Mouse (Mus musculus) cerebellum, adult 9-11 months (tissue): Measurements from ENCODE around the gene Tfpt.
"Not testable (repeated sequence)": the region's sequence is repeated elsewhere in the genome, so short reads cannot be mapped to it uniquely, and the experiment has no call there.

Experiments
- DNase-seq: peaks from one replicate; pipeline ENCODE4 v3.0.0; 2022

The Tfpt gene

DNA sequence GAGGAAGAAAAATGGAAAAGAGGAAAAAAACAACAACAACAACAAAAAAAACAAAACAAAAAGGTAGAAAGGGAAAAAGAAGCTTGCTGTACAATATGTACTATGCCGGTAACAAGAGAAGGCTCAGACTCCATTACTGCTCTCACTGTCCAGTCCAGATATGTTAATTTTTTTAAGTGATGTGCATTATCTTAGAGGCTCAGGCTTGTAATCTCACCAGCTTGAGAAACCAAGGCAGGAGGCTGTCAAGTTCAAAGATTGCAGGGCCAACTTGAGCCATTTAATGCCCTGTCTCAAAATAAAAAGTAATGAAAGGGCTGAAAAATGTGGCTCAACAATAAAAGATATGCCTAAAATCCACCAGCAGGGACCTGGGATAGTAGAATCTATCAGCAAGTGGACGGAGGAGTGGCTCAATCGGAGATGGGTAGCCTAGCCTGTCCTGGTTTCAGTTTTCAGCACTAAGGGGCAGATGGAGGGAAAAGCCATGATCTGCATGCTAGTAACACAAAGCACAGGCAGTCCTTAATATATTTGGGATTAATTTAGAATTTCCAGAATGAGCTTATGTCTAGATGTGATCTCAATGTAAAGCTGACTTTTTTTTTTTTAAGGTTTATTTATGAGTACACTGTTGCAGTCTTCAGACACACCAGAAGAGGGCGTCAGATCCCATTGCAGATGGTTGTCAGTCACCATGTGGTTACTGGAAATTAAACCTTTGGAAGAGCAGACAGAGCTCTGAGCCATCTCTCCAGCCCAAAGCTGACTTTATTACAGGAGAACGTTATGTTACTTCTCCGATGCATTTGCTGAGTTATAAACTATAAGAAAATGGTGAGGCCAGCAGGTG lies 13.1 kb downstream of the Tfpt start:
- no peak for DNase-seq

DNA sequence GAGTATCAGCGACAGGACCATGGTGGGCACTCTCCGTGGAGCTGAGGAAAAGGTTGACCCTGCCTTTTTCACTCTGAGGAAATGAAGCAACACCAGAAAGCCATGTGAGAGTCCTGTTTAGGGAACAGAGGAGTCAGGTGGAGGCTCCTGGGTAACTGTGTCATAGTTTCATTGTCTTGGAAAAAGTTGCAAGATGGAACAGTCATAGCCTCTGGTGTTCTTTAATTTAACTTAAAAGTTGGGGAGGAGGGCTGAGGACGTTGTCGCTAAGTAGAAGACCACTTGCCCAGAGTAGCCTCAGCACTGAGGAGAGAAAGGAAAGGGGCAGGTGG lies 13.7 kb downstream of the Tfpt start, which contains the start of gene Oscar:
TSS of gene Oscar (minus strand) at position 101 of the 332 bp plus-strand sequence.
- DNase-seq = peak; percentile 42

DNA sequence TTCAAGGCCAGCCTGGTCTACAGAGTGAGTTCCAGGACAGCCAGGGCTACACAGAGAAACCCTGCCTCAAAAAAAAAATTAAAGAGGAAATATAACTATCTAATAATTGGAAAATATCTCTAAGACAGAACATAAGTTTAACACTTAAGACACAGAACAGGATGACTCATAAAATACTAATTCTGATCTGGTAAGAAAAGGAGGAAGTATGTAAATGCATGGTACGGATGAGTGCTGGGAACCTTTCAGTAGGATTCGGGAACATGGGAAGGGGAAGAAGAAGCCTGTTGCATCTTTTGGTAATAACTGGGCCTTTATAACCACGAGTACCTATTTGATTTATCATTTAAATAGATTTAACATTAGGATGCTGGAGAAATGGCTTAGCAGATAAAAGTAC lies 15.7 kb downstream of the Tfpt start:
- no peak for DNase-seq

DNA sequence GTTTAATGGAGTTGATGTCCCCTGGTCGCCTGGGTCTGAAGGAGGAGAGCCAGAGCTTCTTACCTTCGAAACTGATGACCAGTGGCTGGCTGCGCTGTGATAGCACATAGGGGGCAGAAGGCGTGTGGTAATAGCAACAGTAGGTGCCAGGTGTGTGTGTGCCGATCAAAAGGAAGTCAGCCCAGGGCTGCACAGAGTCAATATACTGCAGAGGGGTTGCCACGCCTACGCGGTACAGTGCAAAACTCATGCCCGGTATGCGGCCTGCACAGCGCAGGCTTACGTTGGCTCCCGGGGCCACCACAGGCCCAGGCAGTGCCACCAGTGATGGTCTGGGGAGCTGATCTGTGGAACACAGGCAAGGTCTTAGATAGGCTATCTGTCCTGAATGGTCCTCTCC lies 18.7 kb downstream of the Tfpt start:
- DNase-seq = no peak

DNA sequence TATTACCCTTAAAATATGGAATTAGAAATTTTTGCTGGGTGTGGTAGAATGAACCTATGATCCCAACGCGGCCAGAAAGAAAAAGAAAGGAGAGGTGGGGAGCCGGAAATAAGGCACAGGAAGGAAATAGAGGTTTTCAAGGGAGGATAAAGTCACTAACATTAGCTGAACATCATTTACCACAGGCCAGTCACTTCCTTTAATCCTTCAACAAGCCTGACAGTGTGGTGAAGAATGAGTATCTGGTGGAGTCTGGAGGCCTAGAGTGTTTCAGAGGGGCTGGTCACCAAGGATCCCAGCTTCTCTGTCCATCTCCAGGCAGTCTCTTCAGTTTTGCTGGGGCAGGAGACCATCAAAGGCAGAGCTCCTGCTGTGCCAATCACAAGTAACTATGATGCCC lies 19.3 kb downstream of the Tfpt start:
- DNase-seq = no peak

DNA sequence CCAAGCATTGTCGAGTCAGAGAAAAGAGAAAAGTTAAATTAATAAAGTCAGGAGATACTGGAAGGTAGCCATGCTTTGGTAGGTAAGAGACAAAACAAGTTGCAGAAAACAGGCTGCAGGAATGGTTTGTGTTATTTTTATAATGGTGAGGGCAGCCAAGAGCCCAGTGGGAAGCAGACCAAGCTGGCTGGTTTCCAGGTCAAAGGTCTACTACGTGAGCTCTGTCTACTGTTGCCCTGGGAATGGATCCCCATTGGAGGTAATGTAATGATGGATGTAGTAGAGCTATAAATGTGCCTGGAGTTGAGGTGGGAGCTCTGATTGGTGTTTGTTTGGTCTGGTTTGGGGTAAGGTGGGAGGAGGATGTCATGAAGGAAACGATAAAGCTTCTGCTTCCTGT lies 20.6 kb downstream of the Tfpt start:
- no peak for DNase-seq

DNA sequence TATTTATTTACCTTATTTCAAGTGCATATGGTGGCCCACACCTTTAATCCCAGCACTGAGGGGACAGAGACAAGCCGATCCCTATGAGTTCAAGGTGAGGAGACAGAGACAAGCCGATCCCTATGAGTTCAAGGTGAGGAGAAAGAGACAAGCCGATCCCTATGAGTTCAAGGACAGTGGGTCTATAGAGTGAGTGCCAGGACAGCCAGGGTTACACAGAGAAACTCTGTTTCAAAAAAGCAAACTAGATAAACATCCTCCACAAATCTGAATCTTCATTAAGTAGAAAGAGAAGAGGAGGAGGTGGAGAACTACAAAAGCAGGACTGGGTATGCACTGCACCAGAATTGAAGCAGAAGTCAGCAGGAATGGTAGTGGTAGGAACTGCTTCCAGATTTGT lies 21.1 kb downstream of the Tfpt start:
- no peak for DNase-seq

DNA sequence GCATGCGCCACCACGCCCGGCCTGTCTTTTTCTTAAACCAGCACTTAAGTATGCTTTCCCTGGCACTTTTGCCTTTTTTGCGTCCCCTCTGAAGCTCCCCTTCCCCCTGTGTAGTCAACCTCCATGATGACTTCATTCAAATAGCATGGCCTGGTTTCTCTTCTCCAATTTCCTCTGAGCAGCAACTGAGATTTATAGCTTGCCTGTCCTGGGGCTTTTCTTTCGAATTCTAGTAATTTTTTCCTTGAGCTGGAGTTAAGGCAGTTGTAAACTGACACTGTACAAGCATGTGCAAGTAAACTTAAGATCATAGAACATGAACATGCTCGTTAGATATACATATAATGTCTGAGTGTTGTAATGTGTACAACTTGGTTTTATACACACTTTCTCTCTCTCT lies 22.3 kb downstream of the Tfpt start:
- DNase-seq = no peak

DNA sequence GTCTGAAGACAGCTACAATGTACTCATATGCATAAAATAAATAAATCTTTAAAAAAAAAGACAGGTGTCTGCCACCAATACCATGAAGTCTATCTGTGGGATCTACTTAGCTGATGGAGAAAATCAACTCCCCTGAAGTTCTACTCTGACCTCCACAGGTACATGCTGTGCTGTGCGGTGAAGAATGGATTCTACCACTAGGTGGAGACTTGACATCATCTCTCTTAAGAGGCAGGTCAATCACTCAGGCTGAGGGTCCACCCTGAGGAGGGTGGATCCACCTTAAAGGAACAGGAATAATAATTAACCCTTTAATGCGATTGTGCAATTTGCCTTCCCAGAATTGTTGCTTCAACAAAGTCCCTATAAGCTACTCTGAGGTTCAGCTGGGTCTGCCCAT lies 22.9 kb downstream of the Tfpt start:
- DNase-seq = no peak

DNA sequence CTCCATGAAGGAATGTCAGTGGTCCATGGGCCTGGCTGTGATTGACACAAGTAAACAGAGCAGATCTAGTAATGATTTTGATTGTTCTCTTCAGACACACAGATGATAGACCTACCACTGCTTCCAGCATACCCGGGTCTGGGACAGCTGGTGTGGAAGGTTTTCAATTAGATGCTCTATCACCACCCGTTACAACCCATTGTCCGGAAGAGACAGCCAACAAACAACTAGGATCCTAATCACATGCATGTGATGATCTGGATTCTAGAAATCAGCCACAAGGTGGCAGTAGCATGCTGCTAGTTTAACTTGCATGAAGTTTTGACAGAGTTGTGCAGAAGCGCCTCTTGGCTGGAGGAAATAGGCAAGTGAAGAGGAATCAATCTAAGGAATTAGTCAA lies 28.6 kb downstream of the Tfpt start:
- no peak for DNase-seq

DNA sequence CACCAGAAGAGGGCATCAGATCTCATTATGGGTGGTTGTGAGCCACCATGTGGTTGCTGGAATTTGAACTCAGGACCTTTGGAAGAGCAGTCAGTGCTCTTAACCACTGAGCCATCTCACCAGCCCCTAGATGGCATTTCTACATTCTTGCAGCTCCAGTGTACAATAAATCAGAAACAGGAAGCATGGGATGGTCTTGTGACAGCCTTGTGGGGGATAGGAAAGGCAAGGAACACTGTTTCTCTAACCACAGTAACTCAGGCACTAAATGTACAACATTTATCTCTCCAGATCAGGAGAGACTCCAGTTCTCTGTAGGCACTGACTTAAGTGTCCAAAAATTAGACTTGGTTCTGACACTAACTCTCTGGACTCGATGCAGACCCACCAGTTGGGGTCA lies 32.0 kb downstream of the Tfpt start:
- not testable (repeated sequence) for DNase-seq

DNA sequence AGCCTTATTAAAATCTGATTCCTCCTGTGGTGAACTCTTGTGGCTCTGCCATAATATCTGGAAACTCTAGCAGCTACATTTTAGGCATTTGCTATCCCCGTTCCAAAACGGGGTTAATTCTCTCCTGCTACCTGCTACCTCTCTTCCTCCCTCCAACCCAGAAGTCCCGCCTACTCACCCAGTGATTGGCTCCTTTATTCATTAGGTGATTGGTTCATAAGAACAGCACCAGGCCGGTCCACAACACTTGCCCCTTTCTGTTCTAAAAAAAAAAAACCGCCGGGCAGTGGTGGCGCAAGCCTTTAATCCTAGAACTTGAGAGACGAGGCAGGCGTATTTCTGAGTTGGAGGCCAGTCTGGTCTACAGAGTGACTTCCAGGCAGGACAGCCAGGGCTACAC lies 34.6 kb downstream of the Tfpt start:
- DNase-seq = no peak

DNA sequence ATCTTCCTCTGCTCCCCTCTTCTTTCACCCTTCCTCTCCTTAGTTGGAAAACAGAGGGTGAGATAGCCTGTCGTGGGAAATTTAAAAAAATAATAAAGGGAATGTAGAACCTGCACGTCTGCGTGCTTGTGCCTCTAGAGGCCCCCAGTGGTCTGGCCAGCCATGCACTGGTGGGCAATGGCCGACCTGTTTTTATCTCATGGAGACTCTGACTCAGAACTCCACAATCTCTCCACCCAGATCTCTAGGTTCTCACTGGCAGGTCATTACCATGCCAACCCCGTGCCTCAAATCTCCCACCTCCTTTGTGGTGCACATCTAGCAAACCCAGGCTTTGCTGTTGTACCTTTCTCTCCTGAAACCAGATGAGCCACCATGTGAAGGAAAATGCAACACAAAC lies 35.0 kb downstream of the Tfpt start:
- DNase-seq = no peak

DNA sequence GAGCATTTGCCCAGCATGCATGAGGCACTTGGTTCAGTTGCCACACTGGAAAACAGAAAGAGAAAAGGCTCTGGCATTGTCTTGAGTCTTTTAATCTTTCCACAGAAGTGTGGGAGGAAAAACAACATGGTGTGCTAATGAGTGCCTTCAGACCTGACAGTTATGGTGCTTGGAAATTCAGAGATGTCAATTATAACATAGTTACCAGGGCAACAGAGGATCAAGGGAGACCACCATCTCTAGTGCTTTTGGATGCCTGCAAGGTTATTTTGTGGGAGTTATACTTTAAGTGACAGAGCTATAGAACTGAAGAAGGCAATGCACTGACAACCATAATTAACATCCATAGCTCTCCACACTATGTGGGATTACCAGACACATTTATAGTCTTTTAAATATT lies 35.9 kb downstream of the Tfpt start:
- DNase-seq = no peak

DNA sequence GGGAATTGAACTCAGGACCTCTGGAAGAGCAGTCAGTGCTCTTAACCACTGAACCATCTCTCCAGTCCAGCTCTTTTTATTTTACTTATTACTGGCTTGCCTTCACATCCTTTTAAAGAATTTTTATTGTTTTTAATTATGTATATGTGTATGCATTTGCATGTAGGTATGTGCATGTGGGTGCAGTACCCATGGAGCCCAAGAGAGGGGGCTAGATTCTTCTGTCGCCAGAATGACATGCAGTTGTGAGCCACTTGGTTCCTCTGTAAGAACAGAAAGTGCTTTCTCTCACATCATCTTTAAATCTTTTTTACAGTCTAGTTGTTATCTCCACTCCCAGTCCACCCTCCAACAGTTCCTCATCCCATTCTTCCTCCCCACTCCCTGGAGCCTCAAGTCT lies 38.2 kb downstream of the Tfpt start:
- DNase-seq = no peak

DNA sequence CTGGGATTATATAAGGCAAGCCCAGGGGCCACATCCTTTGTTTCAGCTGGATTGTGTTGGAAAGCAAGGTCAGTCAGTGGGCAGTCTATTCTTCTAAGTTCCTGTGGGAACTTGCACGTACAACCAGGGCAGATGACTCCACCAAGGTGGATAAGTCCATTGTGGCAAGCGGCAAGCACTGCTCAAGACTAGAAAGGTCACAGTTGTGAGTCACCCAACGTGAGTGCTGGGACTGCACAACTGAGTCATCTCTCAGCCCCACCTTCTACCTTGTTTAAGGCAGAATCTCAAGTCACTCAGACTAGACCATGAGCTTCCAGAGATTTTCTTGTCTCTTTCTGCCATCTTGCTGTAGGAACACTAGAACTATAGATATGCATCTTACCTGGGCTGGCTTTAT lies 39.2 kb downstream of the Tfpt start:
- no peak for DNase-seq

DNA sequence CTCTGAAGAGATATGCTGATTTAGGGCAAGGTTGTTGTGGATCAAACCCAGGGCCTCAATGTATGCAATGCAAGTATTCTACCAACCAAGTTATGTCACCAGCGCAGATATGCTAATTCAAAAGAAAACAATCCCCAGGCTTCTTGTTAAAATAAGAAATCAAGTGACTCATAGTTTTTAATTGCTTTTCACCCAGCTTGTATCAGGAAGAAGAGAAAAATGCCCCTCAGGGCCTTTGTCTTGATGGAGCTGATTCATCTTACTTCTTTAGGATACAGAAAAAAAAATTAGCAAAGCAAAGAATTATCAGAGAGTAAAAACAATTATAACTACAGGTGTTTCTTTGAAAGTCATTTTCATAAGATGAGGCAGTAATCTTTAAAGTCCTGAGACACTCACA lies 42.4 kb downstream of the Tfpt start:
- DNase-seq = no peak

DNA sequence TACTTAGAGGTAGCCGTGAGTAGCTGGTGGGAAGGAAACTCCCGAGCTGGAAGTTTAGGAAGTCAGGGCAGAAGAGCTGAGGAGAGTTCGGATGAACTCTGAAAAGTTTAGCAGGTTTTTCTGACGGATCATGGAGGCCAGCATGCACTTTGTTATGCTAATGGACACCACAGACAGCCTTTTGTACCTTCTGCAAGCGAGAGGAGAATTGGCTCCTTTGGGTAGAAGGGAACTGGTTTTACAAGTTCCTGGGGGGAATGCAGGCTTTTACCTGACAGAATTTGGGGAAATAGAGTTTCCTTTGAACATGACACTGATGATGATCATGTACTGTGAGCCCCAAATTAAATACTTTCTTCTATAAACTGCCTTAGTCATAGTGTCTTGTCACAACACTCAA lies 43.5 kb downstream of the Tfpt start:
- DNase-seq = no peak

DNA sequence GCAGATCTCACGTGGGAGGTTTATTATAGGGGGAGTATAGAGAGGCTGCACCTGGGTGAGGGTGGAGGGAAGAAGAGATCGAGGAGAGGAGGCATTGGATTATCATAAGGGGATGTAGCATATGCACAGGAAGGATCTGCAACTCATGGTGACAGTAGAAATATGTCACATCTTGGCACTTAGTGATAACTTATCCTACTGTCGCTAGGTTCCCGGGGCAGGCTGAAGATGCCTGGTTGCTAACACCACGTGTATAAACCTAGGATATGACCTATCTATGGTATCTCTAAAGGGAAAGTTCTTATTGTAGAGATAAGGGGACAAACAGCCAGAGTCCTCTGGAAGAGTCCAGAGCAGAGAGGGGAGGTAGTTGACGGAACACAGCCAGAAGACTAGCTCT lies 44.0 kb downstream of the Tfpt start:
- no peak for DNase-seq

DNA sequence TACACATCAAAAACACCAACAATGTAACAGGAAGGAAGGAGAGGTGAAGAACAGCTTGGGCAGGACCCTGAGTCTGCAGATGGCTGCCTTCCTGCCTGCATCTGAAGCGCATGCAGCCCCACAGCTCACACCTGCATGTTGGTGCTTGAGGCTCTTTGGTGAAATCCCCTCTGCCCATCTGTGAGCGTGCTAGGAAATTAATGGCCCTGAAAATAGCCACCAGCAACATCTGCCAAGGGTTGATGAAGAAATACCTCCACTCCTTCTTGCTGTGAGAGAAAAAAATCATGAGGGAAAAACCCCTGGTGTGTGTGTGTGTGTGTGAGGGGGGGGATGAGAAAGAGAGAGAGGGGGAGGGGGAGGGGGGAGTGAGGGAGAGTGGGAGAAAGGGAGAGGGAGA lies 49.7 kb downstream of the Tfpt start:
- DNase-seq = no peak

DNA sequence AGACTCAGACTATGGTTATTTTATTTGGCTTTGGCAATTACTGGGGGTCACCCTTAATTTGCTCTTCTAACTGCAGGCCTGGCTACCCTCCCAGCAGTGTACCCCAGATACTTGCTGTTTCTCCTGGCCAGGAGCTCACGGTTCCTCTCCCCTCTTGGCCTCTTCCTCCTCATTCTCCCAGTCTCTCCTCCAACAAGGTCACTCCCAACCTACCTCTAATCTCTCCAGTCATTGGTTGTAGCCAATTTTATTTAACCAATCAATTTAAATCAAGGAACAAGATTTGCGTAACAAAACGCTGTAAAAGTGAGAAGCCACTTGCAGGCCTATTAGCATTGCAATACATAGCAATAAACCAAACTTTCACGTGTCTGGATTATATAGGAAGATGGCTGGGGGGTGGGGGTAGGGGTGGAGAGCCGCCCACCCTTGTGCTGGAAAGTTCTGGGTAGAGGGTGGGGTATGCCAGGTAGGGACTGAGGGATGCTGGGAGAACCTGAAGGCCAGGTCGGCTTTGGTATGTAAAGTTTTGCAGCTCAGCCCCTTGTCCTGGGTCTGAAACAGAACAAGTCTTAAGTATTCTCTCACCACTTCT lies 50.7 kb downstream of the Tfpt start:
- no peak for DNase-seq

DNA sequence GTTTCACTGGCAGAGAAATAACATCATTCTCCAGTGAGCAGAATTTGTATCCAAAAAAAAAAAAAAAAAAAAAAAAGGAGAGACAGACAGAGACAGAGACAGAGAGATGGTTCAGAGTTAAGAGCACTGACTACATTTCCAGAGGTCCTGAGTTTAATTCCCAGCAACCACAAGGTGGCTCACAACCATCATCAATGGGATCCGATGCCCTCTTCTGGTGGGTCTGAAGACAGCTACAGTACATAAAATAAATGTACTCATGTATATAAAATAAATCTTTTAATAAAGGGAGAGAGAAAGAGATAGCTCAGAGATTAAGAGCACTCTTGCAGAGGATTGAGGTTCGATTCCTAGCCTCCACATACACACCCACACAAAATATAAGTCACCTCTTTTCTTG lies 51.5 kb downstream of the Tfpt start:
- DNase-seq = no peak

DNA sequence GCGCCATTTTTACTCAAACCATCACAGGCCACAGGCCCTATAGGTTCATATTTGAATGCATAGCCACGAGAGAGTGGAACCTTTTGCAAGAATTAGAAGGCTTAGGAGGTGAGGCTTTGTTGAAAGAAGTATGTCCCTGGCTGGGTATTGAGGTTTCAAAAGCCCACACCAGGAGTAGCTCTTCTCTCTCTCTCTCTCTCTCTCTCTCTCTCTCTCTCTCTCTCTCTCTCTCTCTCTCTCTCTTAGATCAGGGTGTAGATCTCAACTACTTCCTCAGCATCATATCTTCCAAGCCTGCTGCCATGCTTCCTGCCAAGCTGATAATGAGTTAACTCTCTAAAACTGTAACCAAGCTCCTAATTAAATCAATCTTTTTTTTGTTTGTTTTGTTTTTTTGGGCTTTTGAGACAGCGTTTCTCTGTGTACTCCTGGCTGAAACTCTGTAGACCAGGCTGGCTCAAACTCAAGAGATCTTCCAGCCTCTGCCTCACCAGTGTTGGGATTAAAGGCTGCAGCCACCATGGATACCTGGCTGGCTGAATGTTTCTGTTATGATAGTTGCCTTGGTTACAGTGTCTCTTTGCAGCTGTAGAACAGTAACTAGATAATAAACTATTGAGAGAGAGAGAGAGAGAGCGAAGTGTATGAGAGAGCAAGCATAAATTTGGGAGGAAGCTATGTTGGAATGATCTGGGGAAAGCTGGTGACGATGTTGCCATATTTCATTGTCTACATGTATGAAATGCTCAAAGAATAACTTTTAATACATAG lies 53.2 kb downstream of the Tfpt start:
- no peak for DNase-seq

DNA sequence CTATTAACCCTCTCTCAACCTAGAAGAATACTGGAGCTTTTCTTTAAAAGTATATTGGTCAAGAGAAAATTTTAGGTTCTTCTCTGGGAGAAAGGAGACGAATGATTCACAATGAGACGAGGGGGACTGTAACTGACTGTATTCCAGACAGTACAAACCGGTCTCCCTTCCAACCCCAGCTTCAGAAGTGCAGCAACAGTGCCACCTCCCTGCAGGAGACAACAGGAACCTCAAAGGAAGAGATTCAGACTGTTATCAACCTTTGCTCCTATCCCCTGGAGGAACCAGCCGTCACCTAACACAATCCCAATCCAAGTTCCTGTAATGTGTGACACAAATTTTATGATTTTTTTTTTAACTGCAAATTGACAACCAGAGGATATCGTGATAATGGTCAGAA lies 55.5 kb downstream of the Tfpt start:
- no peak for DNase-seq
